Mouse (Mus musculus) right cerebral cortex, adult 2 months (tissue): ENCODE measurements at regions not wholly inside any gene's neighbourhood (a gene's known extent, or its start where the extent isn't known, plus 50 kb on each side); places are given as distances from the start of the nearest gene placed in this dataset.

Experiments used
- DNase-seq, 2 experiments: peaks; one replicate each; pipeline ENCODE4 v3.0.0; 2021 to 2022; ENCODE audit warnings: low spot score in 2 of 2

GRCm38 (mm10) chr11:90797577-90797976 is 109.4 kb upstream of the Tom1l1 start:
- no peak for DNase-seq

GRCm38 (mm10) chr11:90783537-90783936 is 95.4 kb upstream of the Tom1l1 start:
- no peak for DNase-seq

DNA sequence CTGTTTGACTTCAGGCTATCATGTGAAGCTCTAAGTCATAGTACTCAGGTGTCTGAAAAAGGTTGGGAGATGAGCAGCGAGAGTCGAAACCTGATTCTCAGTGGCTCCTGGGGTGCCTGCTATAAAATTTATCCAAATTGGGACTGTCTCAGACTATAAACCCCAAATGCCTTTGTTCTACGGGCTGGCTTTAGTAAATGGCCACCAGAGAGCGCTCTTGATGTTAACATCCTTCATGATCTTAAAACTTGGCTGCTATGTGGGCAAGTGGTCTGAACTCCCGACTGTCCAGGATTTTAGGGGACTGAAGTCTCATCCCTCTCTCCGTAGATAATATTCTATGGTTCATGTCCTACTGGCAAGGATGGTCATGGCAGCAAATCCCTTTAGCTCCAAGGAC is 94.8 kb upstream of the Tom1l1 start:
- peak; percentile 39 to 42 for DNase-seq

GRCm38 (mm10) chr11:90775752-90776151 is 87.6 kb upstream of the Tom1l1 start:
- peak in 1 of 2 experiments; percentile 10 for DNase-seq

GRCm38 (mm10) chr11:90755981-90756380 is 67.8 kb upstream of the Tom1l1 start:
- no peak for DNase-seq

GRCm38 (mm10) chr11:90748448-90748847 is 60.3 kb upstream of the Tom1l1 start:
- no peak for DNase-seq

GRCm38 (mm10) chr11:90741952-90742617 is 53.9 kb upstream of the Tom1l1 start:
- DNase-seq = no peak

DNA sequence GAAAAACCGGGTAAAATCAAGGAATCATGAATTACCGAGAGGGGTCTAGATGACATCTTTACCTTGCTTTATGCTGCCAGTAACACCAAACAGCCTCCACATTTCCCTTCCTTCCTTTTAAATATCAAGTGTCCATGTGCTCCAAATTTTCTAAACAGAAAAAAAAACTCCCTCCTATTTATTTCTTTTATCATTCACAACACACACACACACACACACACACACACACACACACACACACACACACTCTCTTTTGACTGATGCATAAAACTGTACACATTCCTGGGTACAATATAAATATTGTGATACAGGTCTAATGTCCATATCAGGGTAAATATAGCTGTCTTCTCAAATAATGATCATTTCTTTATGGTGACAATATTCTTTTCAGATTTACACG is 51.3 kb upstream of the Tom1l1 start:
- no peak for DNase-seq

DNA sequence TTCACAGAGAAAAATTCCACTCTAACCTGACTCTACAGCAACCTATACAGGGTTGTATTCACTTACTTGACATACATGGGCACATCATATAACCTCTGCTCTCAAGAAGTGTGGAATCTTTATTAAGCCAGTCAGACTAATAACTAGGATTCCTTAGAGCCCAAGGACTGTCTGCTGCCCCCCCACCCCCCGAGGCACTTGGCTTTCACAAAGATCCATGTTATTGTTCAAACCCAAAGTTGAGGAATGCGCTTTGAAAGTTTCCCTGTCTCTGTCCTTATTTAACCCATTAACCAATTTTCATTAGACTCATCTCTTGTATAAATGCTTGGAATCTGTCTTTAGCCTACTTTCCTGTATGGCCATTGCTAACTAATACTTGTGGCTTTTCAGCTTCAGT is 50.6 kb upstream of the Tom1l1 start:
- no peak for DNase-seq
